Comparison of ENCODE assay signal across 10 mouse cellular contexts in the genomic region with DNA sequence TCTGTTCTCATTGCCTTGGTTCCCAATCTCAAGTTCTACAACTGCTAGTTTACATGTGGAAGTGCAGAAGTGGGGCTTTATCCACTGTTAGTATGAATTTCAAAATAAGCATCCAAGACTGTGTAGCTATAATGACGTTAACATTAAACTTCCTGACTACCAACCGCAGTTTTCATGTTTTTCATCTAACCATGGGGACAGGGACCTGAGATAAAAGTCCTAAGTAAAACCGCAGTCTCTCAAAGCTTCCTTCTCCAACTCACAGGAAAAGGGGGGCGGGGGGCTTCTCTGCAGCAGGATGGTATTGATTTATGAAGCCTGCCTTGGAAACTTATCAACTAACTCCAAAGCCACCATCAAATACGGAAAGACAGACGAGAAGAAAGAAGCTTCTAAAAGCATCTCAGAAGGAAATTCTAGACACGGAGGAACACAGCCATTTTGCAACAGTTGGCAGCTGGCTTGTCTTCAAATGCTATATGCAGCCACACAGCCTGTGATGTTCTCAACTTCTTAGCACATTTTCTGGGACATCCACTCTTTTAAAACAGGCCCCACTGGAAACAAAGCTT. TPM values are rescaled to one million over a fixed set of nuclear protein-coding genes. Genes with fewer than 3 reads are reported as not detected.
A peak's percentile ranks its signal among the peaks of the same experiment; 100 is the strongest.
DNase-seq lines count a peak whose midpoint lies in the region; ATAC-seq and TF ChIP-seq lines count a peak whose summit lies in the region.
"Had no signal": no experiment of that assay in that cellular context is flagged by ENCODE, and none has a peak within 500 bp of the region (broad histone marks: within the 10 kb centered on the region; RNA-seq: fewer than 3 reads in every experiment).

No protein-coding gene starts in this region.

- no peaks in the 10 kb centered on the region for H3K36me3 ChIP-seq in heart, embryonic 13.5 days
- H3K36me3 ChIP-seq in G1E (replicated peaks) = peaks cover 15% of the 10 kb centered on the region
- H3K36me3 ChIP-seq: hindbrain, embryonic 12.5 days had no signal

- no peak for TF ChIP-seq CTCF in G1E (IDR thresholded peaks at IDR 0.05; ENCODE audit: low read depth, low read length)

- no peak for ATAC-seq in heart, embryonic 13.5 days (ENCODE audit: extremely low read depth, insufficient number of reproducible peaks, low FRiP score, low TSS enrichment)
- ATAC-seq in G1E (ENCODE audit: extremely low read depth, insufficient number of reproducible peaks, low FRiP score, poor library complexity, severe bottlenecking) = peak; percentile 67

- intact Hi-C loops in heart, postnatal 25 days (cut with DNase I) = loop anchor here (5.0 kb wide), 1 partner anchor 45 kb away; the partner anchor contains the start of genes 4930426L09Rik and Pip4k2a

- 0 out of 2 replicates have a peak overlapping the region, but pooled peaks have one; percentile 27 for H3K4me2 ChIP-seq in heart, embryonic 13.5 days
- H3K4me2 ChIP-seq: hindbrain, embryonic 12.5 days had no signal

- peaks cover 45% of the 10 kb centered on the region for H3K4me1 ChIP-seq in heart, embryonic 13.5 days
- peaks cover 89% of the 10 kb centered on the region for H3K4me1 ChIP-seq in G1E (ENCODE audit: insufficient read depth, low read depth, low read length)

- no peaks in the 10 kb centered on the region for H3K27me3 ChIP-seq in heart, embryonic 13.5 days (replicated peaks)
- no peaks in the 10 kb centered on the region for H3K27me3 ChIP-seq in G1E (ENCODE audit: insufficient read depth, low read length)
- H3K27me3 ChIP-seq: hindbrain, embryonic 12.5 days had no signal

- no peaks in the 10 kb centered on the region for H3K9me3 ChIP-seq in heart, embryonic 13.5 days
- no peaks in the 10 kb centered on the region for H3K9me3 ChIP-seq in G1E (replicated peaks)
- H3K9me3 ChIP-seq: hindbrain, embryonic 12.5 days had no signal

- H3K9ac ChIP-seq in heart, embryonic 13.5 days = no peak overlapping the region
- H3K9ac ChIP-seq: hindbrain, embryonic 12.5 days had no signal

- no peak overlapping the region for H3K4me3 ChIP-seq in heart, embryonic 13.5 days
- H3K4me3 ChIP-seq in G1E (ENCODE audit: low read depth, low read length) = peak overlapping the region; percentile 36; the same call in 1 of the 2 replicates
- H3K4me3 ChIP-seq: hindbrain, embryonic 12.5 days had no signal

- 47% methylated on average over 7 of the region's 7 CpGs for WGBS in heart, embryonic 13.5 days

- DNase-seq in heart, postnatal 25 days (ENCODE audit: low spot score) = no peak
- DNase-seq in G1E (ENCODE audit: low spot score) = no peak
- DNase-seq in kidney, postnatal 14 days = peak; percentile 49
- peak; percentile 57 for DNase-seq in right cerebral cortex, adult 18-20 months
- DNase-seq in neural tube, embryonic 10.5 days (ENCODE audit: extremely low spot score, low spot score) = no peak
- DNase-seq in ovary, adult 18-20 months (ENCODE audit: low spot score) = no peak
- DNase-seq in Muller cell, postnatal 12 days (ENCODE audit: inconsistent ontology term) = no peak
- DNase-seq: cerebellum, adult 9-10 months had no signal

- no peak overlapping the region for H3K27ac ChIP-seq in heart, embryonic 13.5 days (replicated peaks)
- H3K27ac ChIP-seq: hindbrain, embryonic 12.5 days had no signal

RNA-seq across cellular contexts. Expression of gene Pip4k2a, which starts 45.7 kb away (rescaled TPM):
- 5.8 and 6.6 TPM in 2 replicates for polyA plus RNA-seq in heart, embryonic 13.5 days (2015; fragmentation: Nextera tagmentation; extraction: Ambion mirVana)
- total RNA-seq in heart, postnatal 25 days (2021) = 1 to 10 TPM; 7.1 to 7.6 TPM
- 102 and 173 TPM in 2 replicates for total RNA-seq in G1E (2014; fragmentation: Nextera tagmentation)
- total RNA-seq in G1E (2017) = 56.5 and 72.3 TPM in 2 replicates
- polyA plus RNA-seq in G1E (2012) = 21.1 and 33.9 TPM in 2 replicates

RNA-seq across cellular contexts. Expression of gene 4930426L09Rik, which starts 46.0 kb away (rescaled TPM):
- polyA plus RNA-seq in heart, embryonic 13.5 days (2015; fragmentation: Nextera tagmentation; extraction: Ambion mirVana) = 0.29 TPM in 2 replicates
- total RNA-seq in heart, postnatal 25 days (2021) = under 1 TPM in 1 of 2 experiments, not detected in 1; 0.17 TPM
- total RNA-seq in G1E (2014; fragmentation: Nextera tagmentation) = 8.7 and 13.8 TPM in 2 replicates
- total RNA-seq in G1E (2017) = 1.6 and 2.0 TPM in 2 replicates
- 0.23 and 0.36 TPM in 2 replicates for polyA plus RNA-seq in G1E (2012)

Comparison
In these comparisons a context has a peak if more than half of its experiments do, and no peak if none do; other contexts are left out.
1. DNase-seq: peak in kidney, postnatal 14 days (single experiment) and right cerebral cortex, adult 18-20 months (single experiment); none in heart, postnatal 25 days (single experiment), G1E (single experiment), neural tube, embryonic 10.5 days (single experiment), ovary, adult 18-20 months (single experiment) and Muller cell, postnatal 12 days (single experiment).
2. RNA of gene Pip4k2a, which starts 45.7 kb away (total RNA-seq): 56.5 to 173 TPM in G1E; 7.1 to 7.6 TPM in heart, postnatal 25 days; every median in the first group is over 4 times any median in the second.